Mouse (Mus musculus) gastrocnemius, postnatal 36 days (tissue): ENCODE data around the gene Pigl. TPM values are rescaled to one million over a fixed set of nuclear protein-coding genes. Genes with fewer than 3 reads are reported as not detected.
A peak's percentile ranks its signal among the peaks of the same experiment; 100 is the strongest.
"Not testable (repeated sequence)": the region's sequence is repeated elsewhere in the genome, so short reads cannot be mapped to it uniquely, and the experiment has no call there.

Experiments used
- DNase-seq, 2 experiments: peaks; one replicate each; pipeline ENCODE4 v3.0.0; 2022
- intact Hi-C: fragments of 180-260 bp; cut with DNase I; formaldehyde crosslinking; loops from one replicate; pipeline ENCODE4 v1.15.1; 2025
- total RNA-seq, 2 experiments: library from RNA; stranded (reverse); gene quantifications; 2 replicates each; pipeline ENCODE4 v1.2.3; 2021

Pigl gene
- total RNA-seq, 2 experiments from 2014 or later = 1.7 to 2.1 TPM

- intact Hi-C loops = no loop called here
- no peak for DNase-seq
Observed at GRCm38 (mm10) chr11:62465849-62466248, 7.6 kb downstream of the Pigl start.

GRCm38 (mm10) chr11:62466546-62466945, 8.3 kb downstream of the Pigl start:
- DNase-seq = no peak
- intact Hi-C loops = no loop called here

- intact Hi-C loops, DNase-seq: not testable (repeated sequence)
Observed at GRCm38 (mm10) chr11:62467289-62467688, 9.0 kb downstream of the Pigl start.

GRCm38 (mm10) chr11:62470451-62470850, 12.2 kb downstream of the Pigl start:
- no peak for DNase-seq
- intact Hi-C loops = no loop called here

- intact Hi-C loops = no loop called here
- DNase-seq = no peak
Observed at GRCm38 (mm10) chr11:62473516-62473915, 15.3 kb downstream of the Pigl start.

GRCm38 (mm10) chr11:62476156-62476555, 17.9 kb downstream of the Pigl start:
- DNase-seq = no peak
- intact Hi-C loops = no loop called here

GRCm38 (mm10) chr11:62478931-62479330, 20.7 kb downstream of the Pigl start:
- intact Hi-C loops = no loop called here
- DNase-seq = no peak

- DNase-seq = no peak
Observed at GRCm38 (mm10) chr11:62479581-62479980, 21.3 kb downstream of the Pigl start.

GRCm38 (mm10) chr11:62486949-62487348, 28.7 kb downstream of the Pigl start:
- no peak for DNase-seq
- intact Hi-C loops = no loop called here

More at GRCm38 (mm10) chr11:62479581-62479980, 21.3 kb downstream of the Pigl start:
- intact Hi-C loops = no loop called here

- intact Hi-C loops = no loop called here
- DNase-seq = no peak
Observed at GRCm38 (mm10) chr11:62487540-62488350, 29.5 kb downstream of the Pigl start.

- no peak for DNase-seq
- intact Hi-C loops = no loop called here
Observed at GRCm38 (mm10) chr11:62493701-62494100, 35.4 kb downstream of the Pigl start.

GRCm38 (mm10) chr11:62494754-62495275, 36.6 kb downstream of the Pigl start:
- peak in 1 of 2 experiments; percentile 42 for DNase-seq
- intact Hi-C loops = loop anchor here (5.0 kb wide), 1 partner anchor 98 kb away; no protein-coding TSS in a partner anchor

GRCm38 (mm10) chr11:62495276-62495801, 37.1 kb downstream of the Pigl start:
- peak in 1 of 2 experiments; percentile 25 for DNase-seq
- intact Hi-C loops = loop anchor here (5.0 kb wide), 1 partner anchor 98 kb away; no protein-coding TSS in a partner anchor

GRCm38 (mm10) chr11:62496151-62496715, 38.0 kb downstream of the Pigl start:
- intact Hi-C loops = loop anchor here (5.0 kb wide), 1 partner anchor 99 kb away; no protein-coding TSS in a partner anchor

GRCm38 (mm10) chr11:62497181-62497580, 38.9 kb downstream of the Pigl start:
- intact Hi-C loops = loop anchor here (5.0 kb wide), 1 partner anchor 100 kb away; no protein-coding TSS in a partner anchor
- DNase-seq = no peak

More at GRCm38 (mm10) chr11:62496151-62496715, 38.0 kb downstream of the Pigl start:
- no peak for DNase-seq

- DNase-seq = no peak
- intact Hi-C loops = loop anchor here (5.0 kb wide), 1 partner anchor 102 kb away; no protein-coding TSS in a partner anchor
Observed at GRCm38 (mm10) chr11:62498802-62499201, 40.5 kb downstream of the Pigl start.

- DNase-seq = no peak
- intact Hi-C loops = no loop called here
Observed at GRCm38 (mm10) chr11:62500529-62500928, 42.3 kb downstream of the Pigl start.

GRCm38 (mm10) chr11:62507683-62508082, 49.4 kb downstream of the Pigl start:
- intact Hi-C loops = no loop called here
- no peak for DNase-seq

GRCm38 (mm10) chr11:62508365-62508764, 50.1 kb downstream of the Pigl start:
- intact Hi-C loops = not testable (repeated sequence)

GRCm38 (mm10) chr11:62508816-62509215, 50.6 kb downstream of the Pigl start:
- DNase-seq, intact Hi-C loops: not testable (repeated sequence)

More at GRCm38 (mm10) chr11:62508365-62508764, 50.1 kb downstream of the Pigl start:
- not testable (repeated sequence) for DNase-seq

GRCm38 (mm10) chr11:62509571-62509970, 51.3 kb downstream of the Pigl start:
- DNase-seq = no peak
- intact Hi-C loops = no loop called here
